Comparison of ENCODE assay signal across 27 mouse cellular contexts in the genomic region with DNA sequence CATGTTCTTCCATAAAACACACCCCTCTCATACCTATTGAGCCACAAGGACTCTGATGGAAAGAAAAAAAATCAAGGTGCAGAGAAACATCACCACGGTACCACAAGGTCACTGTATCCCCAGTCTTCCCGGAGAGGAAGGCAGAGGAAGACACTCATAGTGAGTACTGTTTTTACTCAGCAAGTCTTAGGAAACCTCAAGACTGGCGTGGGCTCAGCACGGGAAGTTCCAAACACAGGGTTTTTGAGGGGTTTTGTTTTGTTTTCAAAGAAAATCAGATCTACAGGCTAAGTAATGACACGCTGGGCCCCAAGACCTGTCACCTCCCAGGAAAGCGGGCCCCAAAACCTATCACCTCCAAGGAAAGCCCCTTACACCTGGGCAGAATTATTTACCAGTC.
DNase-seq lines count a peak whose midpoint lies in the region; ATAC-seq and TF ChIP-seq lines count a peak whose summit lies in the region.
"Had no signal": no experiment of that assay in that cellular context is flagged by ENCODE, and none has a peak within 500 bp of the region (broad histone marks: within the 10 kb centered on the region; RNA-seq: fewer than 3 reads in every experiment).

No protein-coding gene starts in this region.

- ATAC-seq in activated CD4-positive, CD25-positive, alpha-beta regulatory T cell, adult 4 months, result peak; percentile 23
- ATAC-seq: forebrain, embryonic 13.5 days; intestine, embryonic 15.5 days; liver, embryonic 12.5 days; liver, postnatal 0 days; Patski had no signal

- H3K27ac ChIP-seq in gastrocnemius, adult 2 months, result peak overlapping the region; percentile 69
- H3K27ac ChIP-seq in left cerebral cortex, adult 2 months, result no peak overlapping the region
- H3K27ac ChIP-seq: embryonic facial prominence, embryonic 12.5 days; forebrain, embryonic 13.5 days; heart, embryonic 13.5 days; hindbrain, embryonic 14.5 days; intestine, embryonic 15.5 days; liver, embryonic 12.5 days; midbrain, embryonic 12.5 days; neural tube, embryonic 12.5 days had no signal

- H3K4me3 ChIP-seq in gastrocnemius, adult 2 months, result no peak overlapping the region
- no peak overlapping the region for H3K4me3 ChIP-seq in left cerebral cortex, adult 2 months
- H3K4me3 ChIP-seq: embryonic facial prominence, embryonic 12.5 days; erythroblast, embryonic 14.5 days; forebrain, embryonic 13.5 days; heart, embryonic 13.5 days; intestine, embryonic 15.5 days; liver, embryonic 12.5 days; megakaryocyte, embryonic 14.5 days; midbrain, embryonic 12.5 days; myocyte; neural tube, embryonic 12.5 days had no signal

- intact Hi-C loops in gastrocnemius, adult 2 months (cut with DNase I), result no loop called here
- intact Hi-C loops in gastrocnemius, postnatal 36 days (cut with DNase I), result no loop called here
- intact Hi-C loops in left cerebral cortex, adult 2 months (cut with DNase I), result no loop called here
- intact Hi-C loops in left cerebral cortex, postnatal 10 days (cut with DNase I), result no loop called here

- TF ChIP-seq CTCF in gastrocnemius, adult 2 months (IDR thresholded peaks at IDR 0.05), result no peak
- no peak for TF ChIP-seq CTCF in left cerebral cortex, adult 2 months (IDR thresholded peaks at IDR 0.05)

- DNase-seq in gastrocnemius, adult 2 months, result no peak
- no peak for DNase-seq in gastrocnemius, postnatal 36 days
- DNase-seq in induced T-regulatory cell, adult 2 months (ENCODE audit: low read depth), result peak; percentile 69
- no peak for DNase-seq in left cerebral cortex, adult 2 months (ENCODE audit: extremely low spot score in 1 of 2, low spot score in 2 of 2)
- no peak for DNase-seq in left cerebral cortex, postnatal 10 days (ENCODE audit: extremely low spot score in 1 of 2, low spot score in 2 of 2)
- no peak for DNase-seq in embryo, embryonic 10.5 days (ENCODE audit: low spot score)
- DNase-seq: cerebellum, adult 18-20 months; cerebellum, postnatal 10 days; kidney, adult 2 months; liver, postnatal 0 days; right cerebral cortex, adult 18-20 months; spleen, adult 18-20 months; thymus, adult 2 months; thymus, postnatal 36 days had no signal
